Mouse (Mus musculus) hindbrain, embryonic 10.5 days (tissue): ENCODE measurements around the gene Snx1. TPM values are rescaled to one million over a fixed set of nuclear protein-coding genes. Genes with fewer than 3 reads are reported as not detected.

Experiments
- DNase-seq: peaks from one replicate; pipeline ENCODE4 v3.0.0-alpha.2; 2017; ENCODE audit warnings: low spot score
- H3K27ac ChIP-seq: fragments of 300-500 bp; sonication (generic); 2 replicates; pipeline ENCODE4 v1.5.1; 2016; ENCODE audit warnings: mild to moderate bottlenecking, moderate library complexity
- H3K27me3 ChIP-seq: fragments of 300-500 bp; sonication (generic); 2 replicates; pipeline ENCODE4 v1.6.1; 2016; ENCODE audit warnings: mild to moderate bottlenecking; ENCODE audit not compliant: poor library complexity, insufficient read depth, severe bottlenecking
- H3K36me3 ChIP-seq: fragments of 300-500 bp; sonication (generic); 2 replicates; pipeline ENCODE4 v1.6.1; 2016; ENCODE audit warnings: mild to moderate bottlenecking, moderate library complexity
- H3K4me1 ChIP-seq: fragments of 300-500 bp; sonication (generic); replicated peaks from 2 replicates; pipeline ENCODE4 v1.6.1; 2016; ENCODE audit warnings: mild to moderate bottlenecking
- H3K4me3 ChIP-seq: fragments of 300-500 bp; sonication (generic); 2 replicates; pipeline ENCODE4 v1.5.1; 2016; ENCODE audit warnings: mild to moderate bottlenecking, moderate library complexity
- H3K9me3 ChIP-seq: fragments of 300-500 bp; sonication (generic); 2 replicates; pipeline ENCODE4 v1.6.1; 2016; ENCODE audit warnings: mild to moderate bottlenecking, moderate library complexity
- WGBS: fragments of 180-500 bp; shearing (Covaris S2); methylation state at CpG from one replicate; pipeline ENCODE4 v1.1.7; 2016; 5-methylcytosine and 5-hydroxymethylcytosine counted together
- polyA plus RNA-seq: library from polyadenylated mRNA; unstranded; fragments of >200 nt; fragmentation: Nextera tagmentation; extraction: Ambion mirVana; gene quantifications from 2 replicates; pipeline ENCODE4 v1.2.1, GENCODE M21; 2016

Snx1 gene
- polyA plus RNA-seq, 1 experiment from 2014 or later: 128 TPM

DNA sequence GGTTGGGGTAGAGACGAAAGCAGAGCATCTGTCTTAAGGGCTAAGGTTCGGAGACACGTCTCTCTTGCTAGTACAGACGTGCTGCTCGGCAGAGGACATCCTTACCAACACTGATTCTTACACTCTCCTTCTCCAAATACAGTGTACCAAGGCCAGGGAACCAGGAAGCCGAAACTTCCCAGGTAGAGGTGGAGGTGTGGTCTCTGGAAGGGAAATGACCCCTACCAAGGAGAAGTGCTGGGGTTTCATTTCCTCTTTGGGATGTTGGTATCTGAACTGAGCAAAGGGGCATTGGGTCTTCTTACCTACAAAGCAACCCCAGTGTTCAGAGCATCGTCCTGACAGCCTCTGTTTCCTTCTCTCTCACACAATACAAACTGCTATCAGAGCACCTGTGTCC, 53.6 kb downstream of the Snx1 start:
- 86% methylated on average over 7 of the region's 7 CpGs for WGBS
- H3K36me3 ChIP-seq: 0 out of 2 replicates have a peak, but pooled peaks cover 1% of the 10 kb centered on the region
- no peak for DNase-seq
- H3K27me3 ChIP-seq: peaks cover 30% of the 10 kb centered on the region
- no peak overlapping the region for H3K4me3 ChIP-seq
- no peak overlapping the region for H3K27ac ChIP-seq
- H3K9me3 ChIP-seq: peaks cover 5% of the 10 kb centered on the region
- peaks cover 15% of the 10 kb centered on the region for H3K4me1 ChIP-seq

GRCm38 (mm10) chr9:66070151-66070550, 56.2 kb downstream of the Snx1 start:
- WGBS: 84% methylated on average over 5 of the region's 5 CpGs
- Histone ChIP-seq H3K27me3 (peaks cover 44% of the 10 kb centered on the region), H3K4me3 (no peak overlapping the region)

GRCm38 (mm10) chr9:66069583-66069982, 56.8 kb downstream of the Snx1 start, which contains the start of gene Snx22:
TSS of gene Snx22 (minus strand) at chr9:66069719.
- WGBS: under 1% methylated on average over 22 of the region's 22 CpGs
- DNase-seq: peak; percentile 81
- Histone ChIP-seq H3K27ac (peak within 1 kb of the TSS; percentile 76), H3K36me3 (peaks cover 31% of the 10 kb centered on the region), H3K4me1 (peaks cover 24% of the 10 kb centered on the region), H3K27me3 (peaks cover 44% of the 10 kb centered on the region), H3K4me3 (peak within 1 kb of the TSS; percentile 67), H3K9me3 (peaks cover 5% of the 10 kb centered on the region)

More at GRCm38 (mm10) chr9:66070151-66070550, 56.2 kb downstream of the Snx1 start:
- H3K9me3 ChIP-seq: peaks cover 5% of the 10 kb centered on the region
- peaks cover 27% of the 10 kb centered on the region for H3K36me3 ChIP-seq
- H3K4me1 ChIP-seq: peaks cover 24% of the 10 kb centered on the region
- no peak for DNase-seq
- 0 out of 2 replicates have a peak overlapping the region, but pooled peaks have one; percentile 10 for H3K27ac ChIP-seq

DNA sequence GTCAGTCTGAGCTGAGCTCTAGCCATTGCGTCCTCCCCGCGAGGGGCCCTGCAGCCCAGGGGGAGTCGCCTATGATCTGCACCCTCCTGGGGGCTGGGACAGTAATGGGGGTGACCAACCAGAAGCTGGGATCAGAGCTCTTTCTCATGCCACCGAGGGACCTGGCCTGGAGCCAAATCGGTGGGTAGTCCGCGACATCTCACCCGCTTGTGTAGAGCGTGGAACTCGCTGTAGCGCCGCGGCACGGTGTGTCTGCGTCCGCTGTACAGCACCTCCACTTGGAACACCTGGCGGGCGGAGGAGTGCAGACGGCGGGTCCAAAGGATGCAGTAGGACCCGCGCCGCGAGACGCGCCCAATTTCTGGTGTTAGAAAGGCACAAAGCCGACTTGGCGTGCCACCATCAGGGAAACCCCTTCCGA, 57.4 kb downstream of the Snx1 start:
- DNase-seq: peak; percentile 31
- 2% methylated on average over 30 of the region's 30 CpGs for WGBS
- Histone ChIP-seq H3K27ac (peak overlapping the region; percentile 76), H3K4me3 (peak overlapping the region; percentile 67), H3K27me3 (peaks cover 44% of the 10 kb centered on the region), H3K4me1 (peaks cover 24% of the 10 kb centered on the region), H3K36me3 (peaks cover 37% of the 10 kb centered on the region), H3K9me3 (no peaks in the 10 kb centered on the region; the same call in 1 of the 2 replicates)

GRCm38 (mm10) chr9:66068056-66068455, 58.3 kb downstream of the Snx1 start:
- Histone ChIP-seq H3K4me3 (no peak overlapping the region), H3K9me3 (no peaks in the 10 kb centered on the region), H3K27me3 (peaks cover 44% of the 10 kb centered on the region), H3K27ac (no peak overlapping the region), H3K36me3 (peaks cover 46% of the 10 kb centered on the region), H3K4me1 (peaks cover 24% of the 10 kb centered on the region)
- WGBS: 53% methylated on average over 4 of the region's 4 CpGs
- no peak for DNase-seq

DNA sequence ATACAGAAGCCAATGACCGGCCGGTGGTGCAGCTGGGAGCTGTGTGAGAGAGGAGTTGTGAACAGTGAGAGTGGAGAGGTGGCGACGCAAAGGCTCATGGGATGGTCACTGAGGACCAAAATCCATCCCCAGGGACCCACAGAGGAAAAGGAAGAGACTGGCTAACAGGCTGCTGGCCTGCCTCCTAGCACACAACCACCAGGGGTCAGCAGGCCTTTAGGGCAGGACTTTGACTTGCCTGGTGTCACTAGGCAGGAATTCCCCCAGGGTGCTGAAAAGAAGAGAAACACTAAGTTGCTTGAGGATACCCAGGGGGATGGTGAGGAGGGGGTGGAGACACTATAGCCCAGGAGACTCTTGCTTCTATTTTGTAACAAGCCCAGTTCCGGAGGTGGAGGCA, 58.8 kb downstream of the Snx1 start:
- Histone ChIP-seq H3K4me3 (no peak overlapping the region), H3K36me3 (peaks cover 52% of the 10 kb centered on the region), H3K4me1 (peaks cover 24% of the 10 kb centered on the region), H3K27ac (no peak overlapping the region), H3K27me3 (peaks cover 44% of the 10 kb centered on the region), H3K9me3 (no peaks in the 10 kb centered on the region)
- DNase-seq: peak; percentile 53
- 13% methylated on average over 5 of the region's 5 CpGs for WGBS

- no peak overlapping the region for H3K4me3 ChIP-seq
- H3K36me3 ChIP-seq: peaks cover 56% of the 10 kb centered on the region
These were observed 59.6 kb downstream of the Snx1 start for GRCm38 (mm10) chr9:66066791-66067190.

DNA sequence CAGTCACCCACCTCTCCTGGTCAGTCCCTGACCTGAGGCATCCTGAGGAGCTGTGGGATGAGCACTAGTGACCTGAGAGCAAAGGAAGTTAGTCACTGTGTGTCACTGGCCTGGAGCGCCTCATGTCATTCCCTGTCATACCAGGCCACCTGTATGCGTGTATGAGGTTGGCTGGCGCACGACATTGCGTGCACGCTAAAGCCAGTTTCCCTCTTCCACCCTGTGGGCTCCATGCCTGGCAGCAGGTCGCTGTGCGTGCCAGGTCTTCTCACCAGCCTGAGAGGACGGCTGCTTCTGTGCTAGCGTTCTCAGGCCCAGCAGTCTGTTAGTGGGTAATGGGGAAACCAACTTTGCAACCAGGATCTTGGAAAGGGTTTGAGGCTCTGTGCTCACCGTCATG, 62.1 kb downstream of the Snx1 start:
- no peak for DNase-seq
- 95% methylated on average over 11 of the region's 11 CpGs for WGBS
- H3K4me3 ChIP-seq: no peak overlapping the region
- H3K27me3 ChIP-seq: peaks cover 30% of the 10 kb centered on the region
- H3K9me3 ChIP-seq: no peaks in the 10 kb centered on the region
- peaks cover 56% of the 10 kb centered on the region for H3K36me3 ChIP-seq
- H3K27ac ChIP-seq: no peak overlapping the region
- H3K4me1 ChIP-seq: peaks cover 31% of the 10 kb centered on the region

More at GRCm38 (mm10) chr9:66066791-66067190, 59.6 kb downstream of the Snx1 start:
- no peak for DNase-seq
- Histone ChIP-seq H3K4me1 (peaks cover 24% of the 10 kb centered on the region), H3K27me3 (peaks cover 44% of the 10 kb centered on the region), H3K9me3 (no peaks in the 10 kb centered on the region), H3K27ac (no peak overlapping the region)
- WGBS: 87% methylated on average over 3 of the region's 3 CpGs

GRCm38 (mm10) chr9:66063446-66063845, 62.9 kb downstream of the Snx1 start:
- no peaks in the 10 kb centered on the region for H3K9me3 ChIP-seq
- H3K27me3 ChIP-seq: peaks cover 21% of the 10 kb centered on the region
- DNase-seq: no peak
- peaks cover 31% of the 10 kb centered on the region for H3K4me1 ChIP-seq
- H3K4me3 ChIP-seq: no peak overlapping the region
- WGBS: 97% methylated on average over 3 of the region's 3 CpGs
- peaks cover 56% of the 10 kb centered on the region for H3K36me3 ChIP-seq
- H3K27ac ChIP-seq: no peak overlapping the region

GRCm38 (mm10) chr9:66061656-66062055, 64.7 kb downstream of the Snx1 start:
- H3K27ac ChIP-seq: peak overlapping the region; percentile 94; the same call in 1 of the 2 replicates
- 93% methylated on average over 3 of the region's 3 CpGs for WGBS
- no peaks in the 10 kb centered on the region for H3K9me3 ChIP-seq

GRCm38 (mm10) chr9:66060986-66061385, 65.4 kb downstream of the Snx1 start:
- peak; percentile 11 for DNase-seq
- peak overlapping the region; percentile 77 for H3K4me3 ChIP-seq
- WGBS: 54% methylated on average over 4 of the region's 4 CpGs
- H3K4me1 ChIP-seq: peaks cover 22% of the 10 kb centered on the region
- peak overlapping the region; percentile 94 for H3K27ac ChIP-seq
- no peaks in the 10 kb centered on the region for H3K9me3 ChIP-seq
- H3K36me3 ChIP-seq: peaks cover 37% of the 10 kb centered on the region
- no peaks in the 10 kb centered on the region for H3K27me3 ChIP-seq

More at GRCm38 (mm10) chr9:66061656-66062055, 64.7 kb downstream of the Snx1 start:
- peaks cover 3% of the 10 kb centered on the region; the same call in 1 of the 2 replicates for H3K27me3 ChIP-seq
- peak overlapping the region; percentile 77 for H3K4me3 ChIP-seq
- H3K4me1 ChIP-seq: peaks cover 22% of the 10 kb centered on the region
- peaks cover 44% of the 10 kb centered on the region for H3K36me3 ChIP-seq
- no peak for DNase-seq

GRCm38 (mm10) chr9:66060308-66060647, 66.1 kb downstream of the Snx1 start:
- under 1% methylated on average over 20 of the region's 20 CpGs for WGBS
- peaks cover 22% of the 10 kb centered on the region for H3K4me1 ChIP-seq
- no peaks in the 10 kb centered on the region for H3K27me3 ChIP-seq
- H3K27ac ChIP-seq: peak overlapping the region; percentile 94
- no peaks in the 10 kb centered on the region for H3K9me3 ChIP-seq
- peak overlapping the region; percentile 77 for H3K4me3 ChIP-seq
- peaks cover 30% of the 10 kb centered on the region for H3K36me3 ChIP-seq
- DNase-seq: no peak

GRCm38 (mm10) chr9:66059583-66060307, 66.6 kb downstream of the Snx1 start, which contains the start of gene Ppib:
TSS of gene Ppib (plus strand) at chr9:66060222.
- 2% methylated on average over 51 of the region's 51 CpGs for WGBS
- H3K27me3 ChIP-seq: no peaks in the 10 kb centered on the region
- H3K9me3 ChIP-seq: no peaks in the 10 kb centered on the region
- peaks cover 25% of the 10 kb centered on the region for H3K36me3 ChIP-seq
- H3K4me1 ChIP-seq: peaks cover 22% of the 10 kb centered on the region
- H3K27ac ChIP-seq: peak within 1 kb of the TSS; percentile 94
- peak; percentile 97 for DNase-seq
- peak within 1 kb of the TSS; percentile 77 for H3K4me3 ChIP-seq
